ENCODE assay signal across 8 mouse cellular contexts in genomic region chr7:38107371-38108259, GRCm38 (mm10). TPM values are rescaled to one million over a fixed set of nuclear protein-coding genes. Genes with fewer than 3 reads are reported as not detected.
DNase-seq lines count a peak whose midpoint lies in the region; ATAC-seq and TF ChIP-seq lines count a peak whose summit lies in the region.

Ccne1 (minus strand) TSS chr7:38107534.

- H3K4me3 ChIP-seq in heart, embryonic 12.5 days: peak within 1 kb of the TSS; percentile 88
- peak within 1 kb of the TSS; percentile 71 for H3K4me3 ChIP-seq in kidney, postnatal 0 days (replicated peaks; ENCODE audit: low read depth, low read length)
- peak within 1 kb of the TSS; percentile 88 for H3K4me3 ChIP-seq in liver, embryonic 11.5 days (ENCODE audit: low read depth, low read length)
- peak within 1 kb of the TSS; percentile 92 for H3K4me3 ChIP-seq in stomach, embryonic 14.5 days (ENCODE audit: low read depth, low read length)

- H3K36me3 ChIP-seq in heart, embryonic 12.5 days: peaks cover 13% of the 10 kb centered on the region
- 0 out of 2 replicates have a peak, but pooled peaks cover 6% of the 10 kb centered on the region for H3K36me3 ChIP-seq in kidney, postnatal 0 days (ENCODE audit: insufficient read depth, low read length)
- peaks cover 6% of the 10 kb centered on the region for H3K36me3 ChIP-seq in liver, embryonic 11.5 days (ENCODE audit: control insufficient read depth, insufficient read depth, low read length)
- H3K36me3 ChIP-seq in stomach, embryonic 14.5 days (ENCODE audit: control insufficient read depth, insufficient read depth, low read length): peaks cover 3% of the 10 kb centered on the region; the same call in 1 of the 2 replicates

- H3K9me3 ChIP-seq in heart, embryonic 12.5 days (replicated peaks): no peaks in the 10 kb centered on the region
- no peaks in the 10 kb centered on the region for H3K9me3 ChIP-seq in kidney, postnatal 0 days (replicated peaks; ENCODE audit: low read length)
- no peaks in the 10 kb centered on the region for H3K9me3 ChIP-seq in liver, embryonic 11.5 days (ENCODE audit: control insufficient read depth, low read length)
- no peaks in the 10 kb centered on the region for H3K9me3 ChIP-seq in stomach, embryonic 14.5 days (ENCODE audit: control insufficient read depth, low read depth, low read length)

- peak within 1 kb of the TSS; percentile 98 for H3K4me2 ChIP-seq in heart, embryonic 12.5 days
- H3K4me2 ChIP-seq in kidney, postnatal 0 days (ENCODE audit: low read length): peak within 1 kb of the TSS; percentile 99
- H3K4me2 ChIP-seq in liver, embryonic 11.5 days: peak within 1 kb of the TSS; percentile 94
- peak within 1 kb of the TSS; percentile 87 for H3K4me2 ChIP-seq in stomach, embryonic 14.5 days (replicated peaks; ENCODE audit: low read depth, low read length)

- peak within 1 kb of the TSS; percentile 55 for H3K27ac ChIP-seq in heart, embryonic 12.5 days (ENCODE audit: poor library complexity, severe bottlenecking)
- H3K27ac ChIP-seq in kidney, postnatal 0 days: peak within 1 kb of the TSS; percentile 38; the same call in 1 of the 2 replicates
- H3K27ac ChIP-seq in liver, embryonic 11.5 days (ENCODE audit: low read depth, low read length): peak within 1 kb of the TSS; percentile 78
- H3K27ac ChIP-seq in stomach, embryonic 14.5 days (ENCODE audit: low read length): peak within 1 kb of the TSS; percentile 66; the same call in 1 of the 2 replicates

- H3K4me1 ChIP-seq in heart, embryonic 12.5 days (replicated peaks): peaks cover 28% of the 10 kb centered on the region
- H3K4me1 ChIP-seq in kidney, postnatal 0 days (replicated peaks; ENCODE audit: insufficient read depth, low read length): peaks cover 8% of the 10 kb centered on the region; the same call in 1 of the 2 replicates
- H3K4me1 ChIP-seq in liver, embryonic 11.5 days (replicated peaks; ENCODE audit: control insufficient read depth, insufficient read depth, low read length): peaks cover 22% of the 10 kb centered on the region
- H3K4me1 ChIP-seq in stomach, embryonic 14.5 days (ENCODE audit: control insufficient read depth, insufficient read depth, low read length): peaks cover 19% of the 10 kb centered on the region; the same call in 1 of the 2 replicates

- H3K9ac ChIP-seq in heart, embryonic 12.5 days: peak within 1 kb of the TSS; percentile 90
- H3K9ac ChIP-seq in kidney, postnatal 0 days (ENCODE audit: low read depth, low read length): peak within 1 kb of the TSS; percentile 76
- peak within 1 kb of the TSS; percentile 94 for H3K9ac ChIP-seq in liver, embryonic 11.5 days (ENCODE audit: low read depth, low read length)
- H3K9ac ChIP-seq in stomach, embryonic 14.5 days (replicated peaks; ENCODE audit: low read depth, low read length): peak within 1 kb of the TSS; percentile 73

- ATAC-seq in erythroblast, adult 5-6 weeks (replicated peaks; ENCODE audit: low FRiP score, poor library complexity, severe bottlenecking): peak; percentile 72
- peak; percentile 94 for ATAC-seq in heart, embryonic 12.5 days (ENCODE audit: insufficient number of reproducible peaks, low FRiP score)
- peak; percentile 92 for ATAC-seq in kidney, postnatal 0 days (replicated peaks; ENCODE audit: low FRiP score, low read depth)
- peak; percentile 84 for ATAC-seq in liver, embryonic 11.5 days (replicated peaks; ENCODE audit: low FRiP score)
- ATAC-seq in stomach, embryonic 14.5 days (ENCODE audit: insufficient number of reproducible peaks, insufficient read depth, low FRiP score, low read depth): peak; percentile 92

- TF ChIP-seq CTCF in kidney, postnatal 0 days (IDR thresholded peaks at IDR 0.05; ENCODE audit: low read depth): no peak

- under 1% methylated on average over 76 of the region's 102 CpGs for WGBS in heart, embryonic 12.5 days
- under 1% methylated on average over 83 of the region's 102 CpGs for WGBS in kidney, postnatal 0 days
- WGBS in liver, embryonic 11.5 days: under 1% methylated on average over 72 of the region's 102 CpGs
- WGBS in stomach, embryonic 14.5 days: under 1% methylated on average over 77 of the region's 102 CpGs

- H3K27me3 ChIP-seq in heart, embryonic 12.5 days (replicated peaks): no peaks in the 10 kb centered on the region
- no peaks in the 10 kb centered on the region for H3K27me3 ChIP-seq in kidney, postnatal 0 days (ENCODE audit: insufficient read depth, low read length)
- H3K27me3 ChIP-seq in liver, embryonic 11.5 days (replicated peaks; ENCODE audit: control insufficient read depth, insufficient read depth, low read length): no peaks in the 10 kb centered on the region
- H3K27me3 ChIP-seq in stomach, embryonic 14.5 days (ENCODE audit: control insufficient read depth, insufficient read depth, low read length): no peaks in the 10 kb centered on the region

- peak; percentile 100 for DNase-seq in B cell, adult 2 months
- peak; percentile 97 for DNase-seq in brain, adult 2 months (ENCODE audit: low read depth, low spot score)
- DNase-seq in kidney, postnatal 0 days (ENCODE audit: low spot score): peak; percentile 97
- peak; percentile 100 for DNase-seq in liver, embryonic 11.5 days (ENCODE audit: low spot score)
- DNase-seq in naive thymus-derived CD4-positive, alpha-beta T cell, adult 2 months (ENCODE audit: low read depth): peak; percentile 99

RNA-seq across cellular contexts. Expression of gene Ccne1, which starts in this region (rescaled TPM):
- total RNA-seq in erythroblast, adult 5-6 weeks (2015; ENCODE audit: low replicate concordance): 18.8 and 62.1 TPM in 2 replicates
- 50.2 and 65.5 TPM in 2 replicates for total RNA-seq in erythroblast, adult 5-6 weeks (2017; ENCODE audit: low replicate concordance)
- 47.9 and 48.1 TPM in 2 replicates for polyA plus RNA-seq in heart, embryonic 12.5 days (2016; fragmentation: Nextera tagmentation; extraction: Ambion mirVana)
- polyA plus RNA-seq in kidney, postnatal 0 days (2015; fragmentation: Nextera tagmentation; extraction: Ambion mirVana): 20.2 and 24.2 TPM in 2 replicates
- 191 and 205 TPM in 2 replicates for polyA plus RNA-seq in liver, embryonic 11.5 days (2014; fragmentation: Nextera tagmentation; extraction: Ambion mirVana)
- 70.3 and 74.8 TPM in 2 replicates for polyA plus RNA-seq in stomach, embryonic 14.5 days (2014; fragmentation: Nextera tagmentation; extraction: Ambion mirVana)

Comparison
In these comparisons a context has a peak if more than half of its experiments do, and no peak if none do; other contexts are left out.
1. Peak in every context shown above with its lines: DNase-seq, ATAC-seq, H3K4me3 ChIP-seq and H3K27ac ChIP-seq.